Mouse (Mus musculus): ENCODE measurements around the gene Lmntd1. TPM values are rescaled to one million over a fixed set of nuclear protein-coding genes. Genes with fewer than 3 reads are reported as not detected.

The Lmntd1 gene
- 0.29 and 1.0 TPM in 2 replicates for polyA plus RNA-seq (2014; fragmentation: Nextera tagmentation; extraction: Ambion mirVana)

DNA sequence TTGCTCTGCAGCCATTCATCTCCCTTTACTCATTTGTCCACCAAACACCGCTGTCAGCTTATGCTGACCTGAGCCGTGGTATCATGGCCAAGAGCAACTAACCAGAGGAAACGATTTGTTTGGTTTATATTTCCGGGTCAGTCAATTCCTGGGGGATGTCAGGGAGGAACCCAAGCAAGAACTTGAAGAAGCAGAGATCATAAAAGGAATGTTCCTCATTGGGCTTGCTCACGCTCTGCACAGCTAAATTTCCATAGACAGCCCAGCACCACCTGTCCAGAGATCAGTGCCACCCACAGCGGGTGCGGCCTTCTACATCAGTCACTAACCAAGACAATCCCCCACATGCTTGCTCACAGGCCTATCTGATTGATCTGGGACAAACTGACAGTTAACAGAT is at the start of gene Lmntd1:
TSS of gene Lmntd1 (minus strand) at position 101 of the 400 bp plus-strand sequence.
- H3K4me1 ChIP-seq (ENCODE audit: insufficient read depth), result 0 out of 2 replicates have a peak, but pooled peaks cover 7% of the 10 kb centered on the region
- no peaks in the 10 kb centered on the region for H3K36me3 ChIP-seq (ENCODE audit: insufficient read depth)
- H3K27ac ChIP-seq (ENCODE audit: low read depth), result no peak within 1 kb of the TSS
- no peaks in the 10 kb centered on the region for H3K27me3 ChIP-seq (ENCODE audit: insufficient read depth, low read length)
- no peaks in the 10 kb centered on the region for H3K9me3 ChIP-seq (ENCODE audit: low read depth, low read length)
- no peak within 1 kb of the TSS for H3K4me2 ChIP-seq
- H3K9ac ChIP-seq, result no peak within 1 kb of the TSS
- DNase-seq (peak; percentile 41), ATAC-seq (ENCODE audit: insufficient read depth) (no peak)
- WGBS, result 51% methylated on average over 7 of the region's 7 CpGs
- H3K4me3 ChIP-seq (ENCODE audit: low read depth, low read length), result no peak within 1 kb of the TSS
- no peak for TF ChIP-seq CTCF (IDR thresholded peaks at IDR 0.05; ENCODE audit: low read depth)

DNA sequence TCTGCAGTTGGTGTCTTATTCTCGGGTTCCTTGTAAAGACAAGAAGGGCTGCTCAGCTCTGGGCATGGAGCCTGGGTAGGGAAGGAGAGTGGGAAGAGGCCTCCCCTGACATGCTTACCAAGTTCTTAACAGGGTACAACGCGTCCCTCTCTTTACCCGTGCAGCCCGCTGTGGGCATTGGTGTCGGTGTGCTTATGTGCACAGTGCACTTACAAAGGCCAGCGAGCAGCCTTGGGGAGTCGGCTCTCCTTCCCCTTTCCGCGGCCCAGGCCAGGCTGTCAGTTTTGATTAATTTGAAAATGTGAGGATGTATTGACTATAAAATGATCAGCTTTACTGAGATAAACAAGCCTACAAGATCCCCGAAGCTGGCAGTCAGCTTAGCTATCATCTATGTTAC is 46.8 kb upstream of the Lmntd1 start:
- ATAC-seq (ENCODE audit: insufficient read depth), result no peak
- Histone ChIP-seq H3K4me1 (ENCODE audit: insufficient read depth) (no peaks in the 10 kb centered on the region), H3K27ac (ENCODE audit: low read depth) (no peak overlapping the region), H3K9ac (no peak overlapping the region), H3K4me2 (no peak overlapping the region), H3K4me3 (ENCODE audit: low read depth, low read length) (no peak overlapping the region), H3K27me3 (ENCODE audit: insufficient read depth, low read length) (no peaks in the 10 kb centered on the region), H3K9me3 (ENCODE audit: low read depth, low read length) (no peaks in the 10 kb centered on the region), H3K36me3 (ENCODE audit: insufficient read depth) (no peaks in the 10 kb centered on the region)
- 57% methylated on average over 11 of the region's 11 CpGs for WGBS
- TF ChIP-seq CTCF (IDR thresholded peaks at IDR 0.05; ENCODE audit: low read depth), result no peak
- DNase-seq, result no peak

DNA sequence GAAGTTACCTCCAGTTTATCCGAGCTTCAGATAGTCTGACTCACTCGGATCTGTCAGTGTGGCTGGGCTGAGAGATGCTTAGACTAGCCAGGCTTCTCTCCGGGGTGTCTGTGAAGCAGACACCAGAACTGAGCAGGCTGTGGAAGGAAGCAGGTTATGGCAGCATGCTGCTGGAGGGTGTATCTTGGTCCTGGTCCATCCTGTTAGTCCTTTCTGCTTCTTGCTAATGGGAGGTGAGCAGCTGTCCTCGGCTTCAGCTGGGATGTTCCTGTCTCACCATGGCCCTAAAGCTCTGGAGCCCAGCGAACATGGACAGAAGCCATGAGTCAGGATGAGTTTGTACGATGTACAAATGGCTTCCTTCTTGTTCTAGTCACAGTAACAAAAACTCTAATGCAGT is 45.0 kb upstream of the Lmntd1 start:
- no peak for ATAC-seq (ENCODE audit: insufficient read depth)
- Histone ChIP-seq H3K4me2 (no peak overlapping the region), H3K9me3 (ENCODE audit: low read depth, low read length) (no peaks in the 10 kb centered on the region), H3K4me3 (ENCODE audit: low read depth, low read length) (no peak overlapping the region), H3K36me3 (ENCODE audit: insufficient read depth) (no peaks in the 10 kb centered on the region), H3K4me1 (ENCODE audit: insufficient read depth) (no peaks in the 10 kb centered on the region), H3K27ac (ENCODE audit: low read depth) (no peak overlapping the region), H3K9ac (no peak overlapping the region), H3K27me3 (ENCODE audit: insufficient read depth, low read length) (no peaks in the 10 kb centered on the region)
- WGBS, result 68% methylated on average over 6 of the region's 6 CpGs
- no peak for DNase-seq
- no peak for TF ChIP-seq CTCF (IDR thresholded peaks at IDR 0.05; ENCODE audit: low read depth)

DNA sequence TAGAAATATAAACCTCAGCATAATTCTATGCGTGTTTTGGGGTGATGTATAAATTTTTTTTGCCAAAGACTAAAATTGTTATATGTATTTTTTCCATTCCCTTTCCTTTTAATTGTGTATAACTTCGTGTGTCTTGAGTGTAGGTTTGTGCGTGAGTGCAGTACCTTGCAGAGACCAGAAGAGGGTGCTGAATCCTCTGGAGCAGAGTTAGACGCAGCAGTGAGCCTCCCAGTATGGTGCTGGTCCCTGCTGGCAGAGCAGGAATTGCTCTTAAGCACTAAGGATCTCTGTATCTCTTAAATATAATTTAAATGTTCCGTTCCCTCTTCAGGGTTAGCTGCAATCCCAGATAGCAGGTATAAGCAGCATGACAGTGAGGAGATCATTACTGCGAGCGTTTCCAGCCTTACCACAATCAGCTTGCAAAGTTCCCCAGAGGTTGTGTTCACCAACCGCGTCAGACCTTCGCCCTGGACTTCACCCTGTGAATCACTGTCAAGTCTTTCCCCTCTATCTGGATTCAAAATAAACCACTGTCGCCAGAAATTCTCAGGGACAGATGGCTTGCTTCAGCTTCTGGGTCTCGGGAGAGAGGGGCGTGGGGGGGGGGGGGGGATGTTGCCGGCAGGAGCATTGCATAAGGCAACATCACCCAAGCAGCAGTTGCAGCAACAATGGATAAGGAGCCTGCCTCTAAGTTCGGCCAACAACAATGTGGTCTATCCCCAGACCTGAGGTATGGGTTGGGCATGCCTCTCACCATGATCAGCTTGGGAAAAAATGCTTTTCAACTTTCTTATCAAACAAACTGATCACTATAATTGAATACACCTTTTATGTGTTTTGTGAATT is 42.8 kb upstream of the Lmntd1 start:
- 50% methylated on average over 15 of the region's 15 CpGs for WGBS
- Histone ChIP-seq H3K9me3 (ENCODE audit: low read depth, low read length) (no peaks in the 10 kb centered on the region), H3K4me3 (ENCODE audit: low read depth, low read length) (no peak overlapping the region), H3K27me3 (ENCODE audit: insufficient read depth, low read length) (no peaks in the 10 kb centered on the region), H3K4me1 (ENCODE audit: insufficient read depth) (no peaks in the 10 kb centered on the region), H3K27ac (ENCODE audit: low read depth) (no peak overlapping the region), H3K36me3 (ENCODE audit: insufficient read depth) (no peaks in the 10 kb centered on the region), H3K9ac (no peak overlapping the region), H3K4me2 (no peak overlapping the region)
- TF ChIP-seq CTCF (IDR thresholded peaks at IDR 0.05; ENCODE audit: low read depth), result peak; percentile 67
- ATAC-seq (ENCODE audit: insufficient read depth) (peak; percentile 56; the same call in 1 of the 2 replicates), DNase-seq (peak; percentile 59)

DNA sequence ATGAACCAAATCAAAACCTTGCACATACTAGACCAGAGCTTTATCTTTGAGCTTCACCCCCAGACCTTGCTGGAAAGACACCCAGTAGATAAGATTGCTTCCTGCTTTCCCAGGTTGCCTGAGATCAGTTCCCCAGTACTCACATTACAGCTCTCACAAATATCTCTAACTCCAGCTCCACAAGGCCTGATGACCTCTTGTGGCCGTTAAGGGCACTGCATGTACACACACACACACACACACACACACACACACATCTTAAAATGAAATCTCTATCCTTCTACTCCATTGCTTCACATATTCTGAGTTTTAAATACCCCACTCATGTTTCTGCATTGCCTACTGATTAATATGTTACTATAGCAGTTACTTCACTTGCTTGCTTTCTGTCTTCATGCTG is 41.6 kb upstream of the Lmntd1 start:
- Histone ChIP-seq H3K4me3 (ENCODE audit: low read depth, low read length) (no peak overlapping the region), H3K9ac (no peak overlapping the region), H3K27me3 (ENCODE audit: insufficient read depth, low read length) (no peaks in the 10 kb centered on the region), H3K36me3 (ENCODE audit: insufficient read depth) (no peaks in the 10 kb centered on the region), H3K4me1 (ENCODE audit: insufficient read depth) (no peaks in the 10 kb centered on the region), H3K9me3 (ENCODE audit: low read depth, low read length) (no peaks in the 10 kb centered on the region), H3K4me2 (no peak overlapping the region), H3K27ac (ENCODE audit: low read depth) (no peak overlapping the region)
- 70% methylated on average over 1 of the region's 1 CpGs for WGBS
- ATAC-seq (ENCODE audit: insufficient read depth) (no peak), DNase-seq (no peak)
- peak; percentile 53 for TF ChIP-seq CTCF (IDR thresholded peaks at IDR 0.05; ENCODE audit: low read depth)

DNA sequence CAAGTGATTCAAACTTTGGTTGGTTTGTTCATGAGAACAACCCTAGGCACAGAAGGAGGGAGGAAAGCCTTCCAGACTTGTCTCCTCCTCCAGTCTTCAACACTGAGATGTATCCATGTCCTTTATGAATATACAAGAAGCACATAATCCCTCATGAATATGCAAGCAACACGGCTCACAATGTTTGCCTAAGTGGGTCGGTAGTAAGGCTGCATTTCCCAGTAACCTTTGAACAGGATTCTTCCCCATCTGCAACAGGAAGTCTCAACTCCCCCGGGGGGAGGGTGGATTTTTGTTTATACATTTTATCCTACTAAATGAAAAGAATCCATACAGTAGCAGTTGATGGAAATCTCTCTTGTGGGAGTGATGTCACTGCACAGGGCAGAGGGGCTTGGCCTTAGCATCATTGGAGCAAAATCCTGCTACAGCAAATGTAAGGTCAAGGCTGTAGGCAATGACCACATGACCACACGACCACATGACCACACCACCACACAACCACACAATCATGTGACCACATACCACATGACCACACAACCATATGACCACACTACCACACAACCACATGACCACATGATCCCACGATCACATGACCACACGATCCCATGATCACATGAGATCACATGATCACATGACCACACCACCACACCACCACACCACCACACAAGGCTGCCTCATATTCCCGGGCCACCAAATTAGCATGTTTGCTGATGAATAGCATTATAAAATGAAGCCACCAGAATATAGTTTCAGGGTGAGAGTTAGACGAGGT is 40.1 kb upstream of the Lmntd1 start:
- DNase-seq, result peak; percentile 65
- WGBS, result 70% methylated on average over 8 of the region's 8 CpGs
- Histone ChIP-seq H3K4me2 (no peak overlapping the region), H3K4me3 (ENCODE audit: low read depth, low read length) (no peak overlapping the region), H3K36me3 (ENCODE audit: insufficient read depth) (no peaks in the 10 kb centered on the region), H3K9me3 (ENCODE audit: low read depth, low read length) (no peaks in the 10 kb centered on the region), H3K27ac (ENCODE audit: low read depth) (no peak overlapping the region), H3K4me1 (ENCODE audit: insufficient read depth) (no peaks in the 10 kb centered on the region), H3K27me3 (ENCODE audit: insufficient read depth, low read length) (no peaks in the 10 kb centered on the region), H3K9ac (no peak overlapping the region)
- ATAC-seq (ENCODE audit: insufficient read depth), result no peak
- no peak for TF ChIP-seq CTCF (IDR thresholded peaks at IDR 0.05; ENCODE audit: low read depth)

DNA sequence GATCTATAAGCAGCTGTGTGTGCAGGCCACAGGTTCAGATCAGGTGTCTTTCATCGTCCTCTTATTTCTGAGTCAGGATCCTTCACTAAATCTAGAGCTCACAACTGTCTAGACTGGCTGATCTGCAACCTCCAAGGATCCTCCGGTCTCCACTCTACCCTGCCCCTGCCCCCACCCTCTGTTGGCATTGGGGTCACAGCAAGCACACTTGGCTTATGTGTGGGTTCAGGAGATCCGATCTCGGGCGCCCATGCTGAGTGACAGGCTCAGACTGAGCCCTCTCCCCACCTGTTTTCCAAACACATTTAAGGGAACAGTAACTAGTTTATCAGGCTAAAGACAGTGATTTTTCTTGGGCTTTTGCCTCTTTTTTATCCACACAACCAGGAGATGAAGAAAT is 39.5 kb upstream of the Lmntd1 start:
- TF ChIP-seq CTCF (IDR thresholded peaks at IDR 0.05; ENCODE audit: low read depth), result no peak

More for the DNA sequence above, 39.5 kb upstream of the Lmntd1 start:
- Histone ChIP-seq H3K9me3 (ENCODE audit: low read depth, low read length) (no peaks in the 10 kb centered on the region), H3K36me3 (ENCODE audit: insufficient read depth) (no peaks in the 10 kb centered on the region), H3K4me3 (ENCODE audit: low read depth, low read length) (no peak overlapping the region), H3K9ac (no peak overlapping the region), H3K4me2 (no peak overlapping the region), H3K27me3 (ENCODE audit: insufficient read depth, low read length) (no peaks in the 10 kb centered on the region), H3K4me1 (ENCODE audit: insufficient read depth) (no peaks in the 10 kb centered on the region), H3K27ac (ENCODE audit: low read depth) (no peak overlapping the region)
- ATAC-seq (ENCODE audit: insufficient read depth) (no peak), DNase-seq (no peak)
- WGBS, result 78% methylated on average over 5 of the region's 5 CpGs

All from lung, embryonic 14.5 days (tissue).